Mouse (Mus musculus): ENCODE results near the gene Rpgrip1l. TPM values are rescaled to one million over a fixed set of nuclear protein-coding genes. Genes with fewer than 3 reads are reported as not detected.

Gene Rpgrip1l
- total and polyA plus RNA-seq, 2 experiments from 2014 or later: 9.1 to 9.6 TPM

DNA sequence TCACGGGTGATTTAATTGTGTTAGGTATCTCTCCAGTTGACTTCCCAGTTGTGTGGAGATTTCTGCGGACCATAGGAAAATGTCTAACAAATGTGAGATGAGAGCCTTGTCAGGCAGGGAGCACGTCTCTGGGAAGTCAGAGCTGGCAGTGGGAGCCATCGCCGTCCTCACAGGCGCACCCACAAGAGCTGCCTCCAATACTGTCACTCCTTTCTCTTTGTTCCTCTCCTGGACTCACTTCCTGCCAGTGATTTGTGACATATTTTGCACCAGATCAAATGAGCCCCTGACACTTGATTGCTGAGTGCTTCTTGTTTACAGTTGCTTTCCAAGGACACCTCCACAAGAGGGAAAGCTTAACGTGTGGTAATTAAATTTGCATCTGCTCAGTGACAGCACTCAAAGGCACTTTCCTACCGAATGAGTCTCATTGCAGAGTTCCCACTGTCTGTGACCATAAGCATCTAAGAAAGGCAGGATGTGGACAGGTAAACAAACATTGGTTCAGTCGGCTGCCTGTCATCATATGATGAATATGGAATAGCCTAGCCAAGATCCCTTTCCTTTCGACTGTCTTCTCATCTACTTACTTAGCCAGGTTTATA is 42.3 kb upstream of the Rpgrip1l start:
- WGBS: 20% methylated on average over 10 of the region's 10 CpGs
- Histone ChIP-seq H3K4me3 (ENCODE audit: low read depth, low read length) (no peak overlapping the region), H3K9me3 (ENCODE audit: low read length) (no peaks in the 10 kb centered on the region), H3K9ac (0 out of 2 replicates have a peak overlapping the region, but pooled peaks have one; percentile 14), H3K4me2 (ENCODE audit: low read depth) (peak overlapping the region; percentile 9), H3K27me3 (ENCODE audit: insufficient read depth, low read length) (no peaks in the 10 kb centered on the region), H3K27ac (ENCODE audit: low read depth, low read length) (no peak overlapping the region), H3K4me1 (ENCODE audit: insufficient read depth) (peaks cover 17% of the 10 kb centered on the region), H3K36me3 (ENCODE audit: insufficient read depth) (no peaks in the 10 kb centered on the region)
- DNase-seq (peak; percentile 28), ATAC-seq (peak; percentile 68)
- no peak for TF ChIP-seq CTCF (IDR thresholded peaks at IDR 0.05; ENCODE audit: low read depth)

GRCm38 (mm10) chr8:91353907-91354306 is 40.8 kb upstream of the Rpgrip1l start:
- H3K4me2 ChIP-seq (ENCODE audit: low read depth): no peak overlapping the region
- H3K9me3 ChIP-seq (ENCODE audit: low read length): no peaks in the 10 kb centered on the region
- no peak overlapping the region for H3K9ac ChIP-seq
- 93% methylated on average over 4 of the region's 4 CpGs for WGBS
- H3K36me3 ChIP-seq (ENCODE audit: insufficient read depth): no peaks in the 10 kb centered on the region
- peaks cover 17% of the 10 kb centered on the region for H3K4me1 ChIP-seq (ENCODE audit: insufficient read depth)
- no peak overlapping the region for H3K27ac ChIP-seq (ENCODE audit: low read depth, low read length)
- ATAC-seq: no peak
- no peaks in the 10 kb centered on the region for H3K27me3 ChIP-seq (ENCODE audit: insufficient read depth, low read length)
- TF ChIP-seq CTCF (IDR thresholded peaks at IDR 0.05; ENCODE audit: low read depth): peak; percentile 29; the same call in 1 of the 2 replicates
- no peak overlapping the region for H3K4me3 ChIP-seq (ENCODE audit: low read depth, low read length)
- DNase-seq: no peak

DNA sequence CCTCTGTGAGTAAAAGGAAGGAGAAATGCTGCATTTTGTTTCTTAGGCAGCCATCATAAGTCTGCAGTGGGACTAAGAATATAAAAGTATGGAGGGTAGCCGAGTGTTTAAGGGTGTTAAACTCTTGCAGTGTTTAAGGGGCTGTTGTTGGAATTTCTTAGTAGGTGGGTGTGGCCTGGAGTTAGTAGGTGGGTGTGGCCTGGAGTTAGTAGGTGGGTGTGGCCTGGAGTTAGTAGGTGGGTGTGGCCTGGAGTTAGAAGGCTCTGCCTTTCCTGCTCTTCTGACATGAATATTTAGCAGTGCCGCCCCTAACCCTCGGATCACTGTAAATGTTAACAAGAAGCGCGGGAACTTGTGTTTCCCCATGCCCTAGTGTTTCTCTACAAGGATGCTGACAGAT is 40.0 kb upstream of the Rpgrip1l start:
- no peak for TF ChIP-seq CTCF (IDR thresholded peaks at IDR 0.05; ENCODE audit: low read depth)
- 79% methylated on average over 5 of the region's 5 CpGs for WGBS
- H3K27me3 ChIP-seq (ENCODE audit: insufficient read depth, low read length): no peaks in the 10 kb centered on the region
- H3K4me3 ChIP-seq (ENCODE audit: low read depth, low read length): no peak overlapping the region
- H3K27ac ChIP-seq (ENCODE audit: low read depth, low read length): no peak overlapping the region
- H3K9ac ChIP-seq: no peak overlapping the region
- peaks cover 17% of the 10 kb centered on the region for H3K4me1 ChIP-seq (ENCODE audit: insufficient read depth)
- ATAC-seq (no peak), DNase-seq (no peak)
- no peaks in the 10 kb centered on the region for H3K36me3 ChIP-seq (ENCODE audit: insufficient read depth)
- no peaks in the 10 kb centered on the region for H3K9me3 ChIP-seq (ENCODE audit: low read length)
- no peak overlapping the region for H3K4me2 ChIP-seq (ENCODE audit: low read depth)

DNA sequence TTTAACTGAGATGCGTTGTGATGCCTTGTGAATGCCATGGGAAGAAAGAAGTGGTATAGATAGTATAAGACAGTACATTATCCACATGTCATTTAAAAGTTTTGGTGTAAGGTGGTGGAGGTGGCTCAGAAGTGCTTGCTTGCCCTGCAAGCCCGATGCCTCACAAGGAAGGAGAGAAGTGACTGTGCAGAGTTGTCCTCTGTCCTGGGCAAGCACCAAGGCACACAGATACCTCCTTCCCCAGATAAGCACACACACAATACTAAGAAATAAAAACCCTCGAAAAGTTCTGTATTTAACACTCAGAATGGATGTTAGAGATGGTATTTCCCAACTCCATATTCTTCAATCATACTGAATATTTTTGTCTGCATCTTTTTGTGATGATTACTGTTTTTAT is 39.5 kb upstream of the Rpgrip1l start:
- Histone ChIP-seq H3K9me3 (ENCODE audit: low read length) (no peaks in the 10 kb centered on the region), H3K4me2 (ENCODE audit: low read depth) (no peak overlapping the region), H3K36me3 (ENCODE audit: insufficient read depth) (no peaks in the 10 kb centered on the region), H3K4me1 (ENCODE audit: insufficient read depth) (peaks cover 17% of the 10 kb centered on the region), H3K9ac (no peak overlapping the region), H3K27me3 (ENCODE audit: insufficient read depth, low read length) (no peaks in the 10 kb centered on the region), H3K4me3 (ENCODE audit: low read depth, low read length) (no peak overlapping the region), H3K27ac (ENCODE audit: low read depth, low read length) (no peak overlapping the region)
- DNase-seq: no peak
- no peak for TF ChIP-seq CTCF (IDR thresholded peaks at IDR 0.05; ENCODE audit: low read depth)
- no peak for ATAC-seq
- 95% methylated on average over 3 of the region's 3 CpGs for WGBS

GRCm38 (mm10) chr8:91350628-91351027 is 37.6 kb upstream of the Rpgrip1l start:
- no peak overlapping the region for H3K4me2 ChIP-seq (ENCODE audit: low read depth)
- DNase-seq: no peak
- no peaks in the 10 kb centered on the region for H3K9me3 ChIP-seq (ENCODE audit: low read length)
- no peak overlapping the region for H3K27ac ChIP-seq (ENCODE audit: low read depth, low read length)
- ATAC-seq: no peak
- no peak overlapping the region for H3K4me3 ChIP-seq (ENCODE audit: low read depth, low read length)
- H3K4me1 ChIP-seq (ENCODE audit: insufficient read depth): peaks cover 9% of the 10 kb centered on the region
- 52% methylated on average over 7 of the region's 7 CpGs for WGBS
- H3K9ac ChIP-seq: no peak overlapping the region
- no peak for TF ChIP-seq CTCF (IDR thresholded peaks at IDR 0.05; ENCODE audit: low read depth)
- H3K27me3 ChIP-seq (ENCODE audit: insufficient read depth, low read length): no peaks in the 10 kb centered on the region
- H3K36me3 ChIP-seq (ENCODE audit: insufficient read depth): no peaks in the 10 kb centered on the region; the same call in 1 of the 2 replicates

DNA sequence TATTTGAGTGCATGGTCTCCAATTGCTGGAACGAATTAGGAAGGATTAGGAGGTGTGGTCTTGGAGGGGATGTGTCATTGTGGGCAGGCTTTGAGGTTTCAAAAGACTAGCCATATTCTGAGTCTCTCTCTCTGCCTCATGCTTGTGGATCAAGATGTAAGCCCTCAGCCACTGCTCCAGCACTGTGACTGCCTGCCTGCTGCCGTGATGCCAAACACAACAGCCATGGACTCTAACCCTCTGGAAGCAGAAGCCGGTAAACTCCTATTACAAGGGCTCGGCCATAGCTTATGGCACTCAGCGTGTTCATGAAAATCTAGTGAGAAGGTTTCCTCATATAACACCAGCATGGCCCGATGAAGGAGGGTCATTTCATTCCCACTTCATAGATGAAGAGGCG is 36.8 kb upstream of the Rpgrip1l start:
- TF ChIP-seq CTCF (IDR thresholded peaks at IDR 0.05; ENCODE audit: low read depth): no peak

DNA sequence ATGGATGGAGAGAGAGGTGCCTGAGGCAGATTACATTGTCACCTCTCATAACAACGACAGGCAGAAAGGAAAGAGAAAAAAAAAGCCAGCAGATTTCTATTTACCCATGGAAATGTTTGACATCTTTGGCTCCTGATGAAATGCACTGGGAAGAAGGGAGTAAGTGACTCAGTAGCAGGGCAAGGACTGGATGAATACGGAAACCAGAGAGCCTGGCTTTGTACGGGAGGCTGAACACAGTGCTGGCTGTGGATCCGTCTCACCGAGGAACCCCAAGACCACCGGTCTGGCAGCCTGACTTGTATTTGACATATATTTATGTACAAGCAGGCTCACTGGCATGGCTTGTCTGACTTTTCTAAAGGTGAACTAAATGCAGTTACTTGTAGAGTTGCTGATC is 34.5 kb upstream of the Rpgrip1l start:
- DNase-seq: no peak
- no peak overlapping the region for H3K27ac ChIP-seq (ENCODE audit: low read depth, low read length)
- TF ChIP-seq CTCF (IDR thresholded peaks at IDR 0.05; ENCODE audit: low read depth): no peak
- no peaks in the 10 kb centered on the region for H3K9me3 ChIP-seq (ENCODE audit: low read length)
- no peaks in the 10 kb centered on the region; the same call in 1 of the 2 replicates for H3K36me3 ChIP-seq (ENCODE audit: insufficient read depth)
- no peak overlapping the region for H3K4me2 ChIP-seq (ENCODE audit: low read depth)
- H3K27me3 ChIP-seq (ENCODE audit: insufficient read depth, low read length): no peaks in the 10 kb centered on the region
- H3K9ac ChIP-seq: no peak overlapping the region
- WGBS: 71% methylated on average over 6 of the region's 6 CpGs
- ATAC-seq: no peak
- H3K4me1 ChIP-seq (ENCODE audit: insufficient read depth): no peaks in the 10 kb centered on the region
- H3K4me3 ChIP-seq (ENCODE audit: low read depth, low read length): no peak overlapping the region

More for the DNA sequence above, 36.8 kb upstream of the Rpgrip1l start:
- Histone ChIP-seq H3K36me3 (ENCODE audit: insufficient read depth) (no peaks in the 10 kb centered on the region; the same call in 1 of the 2 replicates), H3K27me3 (ENCODE audit: insufficient read depth, low read length) (no peaks in the 10 kb centered on the region), H3K4me1 (ENCODE audit: insufficient read depth) (peaks cover 2% of the 10 kb centered on the region; the same call in 1 of the 2 replicates), H3K9me3 (ENCODE audit: low read length) (no peaks in the 10 kb centered on the region), H3K4me2 (ENCODE audit: low read depth) (no peak overlapping the region), H3K9ac (no peak overlapping the region), H3K27ac (ENCODE audit: low read depth, low read length) (no peak overlapping the region), H3K4me3 (ENCODE audit: low read depth, low read length) (no peak overlapping the region)
- no peak for ATAC-seq
- no peak for DNase-seq
- WGBS: 92% methylated on average over 7 of the region's 7 CpGs
